Mouse (Mus musculus) cerebellum, adult 8-10 months (tissue): ENCODE measurements around the gene Maneal.
A peak's percentile ranks its signal among the peaks of the same experiment; 100 is the strongest.

ENCODE experiments used
- DNase-seq: peaks from one replicate; pipeline ENCODE4 v3.0.0; 2022

The Maneal gene

DNA sequence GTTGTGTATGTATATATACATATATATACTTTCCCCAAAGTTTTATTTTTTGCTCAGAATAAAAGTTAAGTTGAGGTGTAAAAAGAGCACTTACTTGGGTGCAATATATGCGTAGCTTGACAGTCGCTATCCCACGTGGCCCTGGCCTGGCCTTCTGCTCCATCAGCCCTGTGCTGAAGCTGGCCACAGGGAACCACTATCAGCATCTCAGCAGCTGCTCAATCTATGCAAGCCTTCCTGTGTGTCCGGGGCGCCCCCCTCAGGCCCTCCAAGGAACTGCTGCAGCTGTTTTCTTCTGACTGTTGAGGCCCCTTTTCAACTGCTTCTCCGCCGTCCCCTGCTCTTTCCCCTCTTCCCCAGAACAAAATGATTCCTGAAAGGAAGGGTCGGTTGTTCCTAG lies 14.4 kb downstream of the Maneal start:
- DNase-seq: peak; percentile 86

DNA sequence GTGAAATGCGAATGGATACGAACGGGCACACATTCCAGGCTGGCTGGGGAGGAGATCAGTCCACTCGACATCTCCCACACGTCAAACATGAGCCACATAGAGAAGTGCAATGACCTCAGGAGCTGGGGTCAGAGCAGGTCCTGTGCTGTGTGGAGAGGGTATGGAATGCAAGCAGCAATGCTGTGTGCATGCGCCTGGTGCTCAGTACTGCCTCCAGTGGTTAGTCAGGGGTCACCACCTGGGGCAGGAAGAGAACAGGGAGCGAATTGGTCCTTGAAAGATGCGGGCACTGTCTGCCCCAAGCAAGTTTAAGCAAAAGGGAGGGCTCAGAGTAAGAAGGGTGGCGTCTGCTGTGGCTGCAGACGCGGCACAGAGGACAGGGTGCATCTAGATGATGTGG lies 18.5 kb downstream of the Maneal start:
- no peak for DNase-seq

DNA sequence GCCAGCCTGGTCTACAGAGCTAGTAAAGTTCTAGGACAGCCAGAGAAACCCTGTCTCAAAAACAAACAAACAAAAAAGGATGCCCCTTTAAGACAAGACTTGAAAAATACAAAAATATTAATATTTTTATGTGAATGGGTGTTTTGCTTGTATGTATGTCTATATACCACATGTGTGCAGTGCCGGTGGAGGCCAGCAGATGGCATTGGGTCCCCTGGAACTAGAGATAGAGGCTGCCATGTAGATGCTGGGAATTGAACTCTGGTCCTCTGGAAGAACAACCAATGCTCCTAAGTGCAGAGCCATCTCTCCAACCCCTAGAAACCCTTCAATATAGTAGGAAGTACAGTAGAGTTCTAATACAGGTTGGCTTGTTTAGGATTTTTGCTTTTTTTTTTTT lies 21.0 kb downstream of the Maneal start:
- DNase-seq: no peak

DNA sequence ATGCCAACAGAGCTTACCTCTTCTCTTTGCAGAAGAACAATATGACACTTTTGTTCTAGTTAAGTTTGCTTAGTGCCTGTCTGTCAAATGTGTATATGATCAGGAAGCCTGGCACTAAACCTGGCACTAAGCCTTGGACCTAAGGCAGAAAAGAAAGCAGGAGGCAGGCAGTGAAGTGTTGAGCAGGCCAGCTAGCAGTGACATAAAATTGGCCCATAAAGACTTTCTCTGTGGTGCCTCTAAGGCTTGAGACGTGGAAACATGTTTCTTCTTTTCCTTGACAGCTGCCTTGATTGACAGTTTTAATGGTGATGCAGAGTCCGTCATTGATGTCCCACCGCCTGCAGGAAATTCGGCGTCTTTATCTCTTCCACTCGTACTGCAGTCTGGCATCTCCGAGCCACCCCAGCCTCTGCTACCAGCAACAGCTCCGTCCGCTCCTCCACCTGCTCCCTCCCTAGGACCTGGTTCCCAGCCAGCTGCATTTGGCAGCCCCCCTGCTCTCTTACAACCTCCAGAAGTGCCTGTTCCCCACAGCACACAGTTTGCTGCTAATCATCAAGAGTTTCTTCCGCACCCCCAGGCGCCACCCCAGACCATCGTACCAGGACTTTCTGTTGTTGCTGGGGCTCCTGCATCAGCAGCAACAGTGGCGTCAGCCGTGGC lies 23.8 kb downstream of the Maneal start:
- DNase-seq: no peak

DNA sequence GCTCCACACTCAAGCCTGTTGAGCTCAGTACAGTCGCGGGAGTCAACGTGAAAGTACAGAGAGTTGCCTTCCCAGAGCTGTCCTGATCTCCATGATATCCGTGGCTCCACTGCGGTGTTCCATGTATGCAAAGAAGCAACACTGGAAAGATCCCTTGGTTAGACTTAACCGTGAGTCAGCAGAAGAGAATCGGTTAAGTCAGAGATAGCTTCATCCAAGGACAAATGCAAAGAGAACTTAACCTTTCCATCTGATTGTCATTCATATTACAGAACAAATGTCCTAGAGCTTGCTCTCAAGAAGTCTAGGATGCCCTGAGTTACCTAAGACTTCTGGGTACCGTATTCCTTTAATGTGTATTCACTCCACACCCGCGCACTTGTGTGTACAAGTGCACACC lies 29.2 kb downstream of the Maneal start:
- DNase-seq: no peak

DNA sequence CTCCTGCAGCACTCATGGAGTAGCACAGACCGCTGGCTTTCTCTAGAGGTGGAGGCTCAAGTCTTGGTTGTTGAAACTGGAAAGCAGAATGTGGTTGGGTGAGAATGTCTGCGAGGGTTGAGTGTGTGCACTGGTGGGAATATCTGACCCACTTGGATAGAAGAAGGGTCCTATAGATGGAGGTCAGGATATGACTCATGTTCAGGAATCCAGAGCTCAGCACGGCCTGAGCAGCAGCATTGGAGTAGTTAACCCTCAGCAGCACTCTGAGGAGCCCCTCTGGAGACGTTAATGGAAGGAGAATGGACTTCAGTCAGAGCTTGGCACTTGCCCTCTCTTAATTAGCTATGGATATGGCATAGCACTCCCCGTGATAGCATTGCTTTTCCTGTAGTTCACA lies 32.3 kb downstream of the Maneal start:
- no peak for DNase-seq

DNA sequence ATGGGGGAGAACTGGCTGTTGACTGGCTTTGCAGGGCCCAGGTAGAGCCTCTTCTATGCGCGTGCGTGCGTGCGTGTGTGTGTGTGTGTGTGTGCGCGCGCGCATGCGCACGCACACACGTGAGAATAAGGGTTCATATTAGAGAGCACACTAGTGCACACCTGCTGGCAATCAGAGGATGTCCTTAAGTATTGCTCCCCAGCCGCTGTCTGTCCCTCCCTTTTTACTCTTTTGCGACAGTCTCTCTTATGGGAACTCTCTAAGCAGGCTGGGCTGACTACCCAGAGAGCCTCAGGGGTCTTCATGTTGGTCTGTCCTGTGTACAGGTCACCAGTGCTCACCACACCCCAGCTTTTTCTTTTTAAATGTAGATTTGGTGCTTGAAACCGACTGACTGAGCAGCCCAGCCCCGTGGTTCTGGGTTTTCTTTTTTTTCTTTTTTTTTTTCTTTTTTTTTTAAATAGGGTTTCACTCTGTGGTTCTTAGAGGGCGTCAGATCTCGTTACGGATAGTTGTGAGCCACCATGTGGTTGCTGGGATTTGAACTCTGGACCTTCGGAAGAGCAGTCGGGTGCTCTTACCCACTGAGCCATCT lies 36.5 kb downstream of the Maneal start:
- no peak for DNase-seq

DNA sequence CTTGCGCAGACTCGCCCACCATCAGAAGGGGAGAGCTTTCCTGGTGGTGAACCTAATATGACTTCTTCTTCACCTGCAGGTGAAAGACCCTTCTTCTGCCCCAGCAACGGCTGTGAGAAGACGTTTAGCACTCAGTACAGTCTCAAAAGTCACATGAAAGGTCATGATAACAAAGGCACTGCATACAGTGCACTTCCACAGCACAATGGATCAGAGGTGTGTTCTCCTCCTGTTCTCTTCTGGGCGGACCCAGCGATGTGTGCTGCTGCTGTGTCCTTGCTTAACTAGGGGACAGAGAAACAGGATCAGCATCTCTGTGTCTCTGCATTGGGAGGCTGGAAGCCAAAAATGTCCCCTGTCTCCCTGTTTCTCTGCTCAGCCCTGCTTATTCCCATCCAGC lies 37.0 kb downstream of the Maneal start:
- DNase-seq: no peak

DNA sequence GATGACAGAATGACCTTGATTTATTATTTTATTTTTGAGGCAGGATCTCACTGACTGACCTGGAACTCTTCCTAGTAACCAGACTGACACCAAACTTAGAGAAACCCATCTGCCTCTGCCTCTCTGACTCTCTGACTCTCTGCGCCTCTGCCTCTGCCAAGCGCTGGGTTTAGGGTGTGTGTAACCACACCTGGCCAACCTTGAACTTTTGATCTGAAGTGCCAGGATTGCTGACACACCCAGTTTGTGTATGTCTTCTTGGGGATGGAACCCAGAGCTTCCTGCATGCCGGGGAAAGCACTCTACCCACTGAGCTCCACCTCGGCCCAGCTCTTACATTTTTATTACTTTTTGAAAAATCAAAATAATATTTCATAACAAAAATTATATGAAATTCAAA lies 43.1 kb downstream of the Maneal start:
- no peak for DNase-seq

DNA sequence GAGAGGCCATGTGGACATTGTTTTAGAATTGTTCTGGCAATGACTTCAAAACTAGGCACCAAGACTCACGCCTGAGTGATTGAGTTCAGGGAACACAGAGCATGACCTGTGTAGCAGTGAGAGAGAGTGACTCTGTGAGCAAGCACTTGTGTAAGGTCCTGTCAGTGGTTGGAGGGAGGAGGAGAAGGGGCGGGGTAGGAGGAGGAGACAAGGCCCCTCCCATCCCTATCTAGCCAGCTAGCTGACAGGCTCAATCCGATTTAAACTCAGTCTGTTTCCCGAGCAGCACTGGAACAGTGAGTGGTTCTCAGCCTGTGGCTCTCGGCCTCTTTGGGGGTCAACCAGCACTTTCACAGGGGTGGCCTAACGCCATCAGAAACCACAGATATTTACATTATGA lies 44.2 kb downstream of the Maneal start:
- no peak for DNase-seq

DNA sequence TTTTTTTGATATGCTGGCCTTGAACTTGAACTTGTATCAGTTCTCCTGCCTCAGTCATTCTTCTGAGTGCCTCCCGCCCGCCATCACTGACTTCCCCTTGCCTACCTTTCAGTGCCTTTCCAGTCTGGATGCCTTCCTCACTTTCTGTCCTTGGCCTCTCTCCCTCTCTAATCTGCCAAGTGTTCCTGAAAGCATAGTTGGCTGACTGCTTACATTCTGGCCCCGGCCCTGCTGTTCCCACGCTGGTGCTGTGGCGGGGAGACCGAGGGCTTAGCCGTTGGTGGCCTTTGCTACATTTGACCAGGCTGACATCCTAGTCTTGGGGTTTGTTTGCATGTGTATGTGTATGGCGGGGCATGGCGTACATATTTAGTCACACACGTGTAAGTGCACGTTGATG lies 46.1 kb downstream of the Maneal start:
- DNase-seq: peak; percentile 40

DNA sequence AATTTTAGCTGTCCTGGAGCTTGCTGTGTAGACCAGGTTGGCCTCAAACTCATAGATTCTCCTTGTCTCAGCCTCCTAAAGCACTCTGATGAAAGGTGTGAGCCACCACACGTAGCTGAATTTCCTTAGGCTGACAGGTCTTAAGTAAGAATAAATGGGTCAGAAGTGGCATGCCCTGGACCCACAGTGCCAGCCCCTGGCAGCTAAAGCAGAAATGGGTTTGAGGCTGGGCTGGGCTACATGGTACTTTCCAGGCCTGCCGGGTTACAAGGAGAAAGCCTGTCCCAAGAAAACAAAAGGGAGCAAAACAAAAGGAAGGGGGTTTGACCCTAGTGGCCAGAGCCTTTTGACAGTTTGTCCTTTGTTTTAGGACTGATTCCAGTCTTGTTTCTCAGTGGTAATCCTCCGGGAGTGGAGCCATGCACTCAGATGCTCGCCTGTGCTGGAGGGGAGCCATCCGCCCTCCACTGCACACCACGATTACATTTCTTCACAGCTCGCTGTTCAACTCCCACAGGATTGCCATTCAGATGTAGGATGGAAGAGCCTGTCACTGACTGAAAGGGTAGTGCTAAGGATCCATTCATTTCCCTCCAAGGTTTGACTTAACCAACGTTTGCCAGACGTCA lies 50.5 kb downstream of the Maneal start:
- DNase-seq: no peak

DNA sequence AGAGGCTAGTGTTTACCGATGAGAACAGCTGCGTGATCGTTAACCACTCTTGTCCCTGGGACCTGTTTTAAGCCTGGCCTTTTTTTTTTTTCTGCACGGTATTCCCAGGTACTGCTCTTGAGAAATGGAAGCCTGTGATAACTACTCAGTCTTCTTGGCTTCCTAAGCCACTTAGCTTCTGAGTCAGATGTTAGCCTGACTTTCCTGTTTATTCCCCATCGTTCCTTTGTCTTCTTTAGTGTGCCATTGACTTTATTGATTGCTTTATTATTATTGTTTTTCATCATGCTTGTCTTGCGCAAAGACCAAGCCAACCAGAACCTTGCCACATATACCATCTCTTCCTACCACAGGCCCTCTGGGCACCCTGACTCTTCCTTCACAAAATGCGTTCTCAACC lies 51.9 kb downstream of the Maneal start:
- DNase-seq: no peak

DNA sequence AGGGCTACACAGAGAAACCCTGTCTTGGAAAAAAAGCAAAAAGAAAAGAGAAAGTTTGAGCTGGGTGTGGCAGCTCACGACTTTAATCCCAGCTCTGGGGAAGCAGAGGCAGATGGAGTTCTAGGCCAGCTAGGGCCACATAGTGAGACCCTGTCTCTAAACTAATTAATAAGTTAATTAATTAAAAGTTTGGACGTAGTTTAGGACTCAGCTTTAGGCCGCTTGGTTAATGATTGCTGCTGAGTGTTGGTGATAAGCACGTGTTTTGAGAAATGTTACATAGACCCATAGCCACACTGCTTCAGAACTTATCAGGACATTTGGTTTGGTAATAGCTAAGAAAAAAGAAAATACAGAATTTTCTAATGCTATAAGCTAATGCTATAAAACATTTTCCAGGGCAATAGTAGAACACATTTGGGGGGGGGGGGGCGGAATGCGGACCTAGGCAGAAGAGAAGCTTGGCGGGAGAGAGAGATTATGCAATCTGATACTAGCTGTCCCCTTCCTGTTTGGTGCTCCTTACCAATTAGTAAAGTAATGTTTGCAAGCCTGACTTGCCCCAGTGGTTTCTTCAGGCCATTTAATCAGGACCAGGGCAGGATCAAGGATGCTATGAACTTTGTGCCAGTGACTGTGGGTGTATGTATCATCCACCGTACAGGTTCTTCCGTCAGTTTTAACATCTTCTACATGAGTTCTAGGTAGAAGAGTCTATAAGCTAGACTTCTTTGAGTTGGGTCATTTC lies 52.7 kb downstream of the Maneal start:
- DNase-seq: no peak

DNA sequence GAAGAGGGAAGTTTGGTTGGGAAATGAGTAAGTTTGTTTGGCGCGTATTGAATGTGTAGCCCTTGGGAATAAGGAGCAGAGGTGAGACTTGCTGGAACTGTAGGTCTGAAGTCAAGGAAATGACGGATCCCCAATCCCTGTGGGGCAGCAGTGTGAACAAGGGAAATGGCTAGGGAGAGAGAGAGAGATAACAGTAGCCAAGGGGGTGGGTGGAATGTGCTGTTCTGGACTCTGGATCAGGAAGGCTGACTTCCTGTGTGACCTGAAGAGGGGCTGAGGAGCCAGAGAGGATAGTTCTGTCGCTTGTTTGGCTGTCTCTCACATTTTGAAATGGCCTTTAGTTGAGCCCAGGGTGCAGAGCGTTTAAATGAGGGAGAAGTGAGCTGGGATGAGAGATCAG lies 53.5 kb downstream of the Maneal start:
- DNase-seq: no peak
